Mouse (Mus musculus) B cell, adult 67 days (primary cell): Measurements from ENCODE around the gene Pappa. TPM values are rescaled to one million over a fixed set of nuclear protein-coding genes. Genes with fewer than 3 reads are reported as not detected.

Experiments used
- total RNA-seq, 2 experiments: library from RNA; stranded (reverse); gene quantifications; 4 replicates each; pipeline ENCODE4 v1.2.4; 2023

Gene Pappa
- total RNA-seq = not detected

DNA sequence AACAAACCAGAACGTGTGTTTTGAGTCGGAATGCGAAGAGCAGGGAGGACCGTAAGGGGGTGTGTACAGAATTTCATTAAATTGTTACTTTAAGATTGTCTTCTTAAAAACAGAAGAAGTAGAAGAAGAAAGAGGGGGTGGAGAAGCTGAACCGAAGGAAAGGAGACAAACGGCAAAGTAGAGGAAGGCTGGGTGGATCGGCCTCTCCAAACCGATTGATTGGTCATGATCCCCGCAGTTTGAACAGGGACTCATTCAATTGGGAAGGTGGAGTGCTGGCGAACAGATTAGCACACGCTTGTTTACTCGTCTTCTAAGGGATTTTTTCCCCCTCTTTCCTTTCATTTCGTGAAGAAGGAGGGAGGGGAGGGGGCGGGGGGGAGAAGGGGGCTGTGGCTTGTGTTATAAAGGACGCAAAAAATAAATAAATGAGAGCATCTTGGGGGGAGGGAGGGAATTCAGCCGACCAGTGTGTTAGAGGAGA, at the start of gene Pappa:
Gene Pappa, plus strand, starts transcription at position 434 of the 484 bp plus-strand sequence.

